Mouse (Mus musculus) cerebellum, adult 11-12 months (tissue): Measurements from ENCODE around the gene Myo18a.

Experiments
- DNase-seq: peaks from one replicate; pipeline ENCODE4 v3.0.0; 2022

The Myo18a gene

GRCm38 (mm10) chr11:77771879-77772713, 9.1 kb downstream of the Myo18a start:
- DNase-seq = no peak

- DNase-seq = no peak
These were observed 12.8 kb downstream of the Myo18a start for GRCm38 (mm10) chr11:77775701-77776400.

GRCm38 (mm10) chr11:77777436-77777835, 14.4 kb downstream of the Myo18a start:
- DNase-seq = no peak

GRCm38 (mm10) chr11:77777937-77778336, 14.9 kb downstream of the Myo18a start:
- no peak for DNase-seq

GRCm38 (mm10) chr11:77779240-77779639, 16.2 kb downstream of the Myo18a start:
- DNase-seq = no peak

- DNase-seq = peak; percentile 78
These were observed 18.0 kb downstream of the Myo18a start for GRCm38 (mm10) chr11:77781088-77781487.

GRCm38 (mm10) chr11:77782104-77782815, 19.2 kb downstream of the Myo18a start:
- DNase-seq = peak; percentile 50

GRCm38 (mm10) chr11:77783211-77783746, 20.2 kb downstream of the Myo18a start:
- DNase-seq = peak; percentile 62

GRCm38 (mm10) chr11:77783747-77784646, 21.0 kb downstream of the Myo18a start:
- peak; percentile 61 for DNase-seq

GRCm38 (mm10) chr11:77784894-77785293, 21.8 kb downstream of the Myo18a start:
- no peak for DNase-seq

- DNase-seq = no peak
These were observed 22.3 kb downstream of the Myo18a start for GRCm38 (mm10) chr11:77785396-77785767.

- peak; percentile 73 for DNase-seq
These were observed 22.9 kb downstream of the Myo18a start for GRCm38 (mm10) chr11:77785768-77786561.

GRCm38 (mm10) chr11:77787707-77788106, 24.7 kb downstream of the Myo18a start, which contains the start of gene Gm10277:
TSS of gene Gm10277 (minus strand) at chr11:77787747.
- DNase-seq = no peak

GRCm38 (mm10) chr11:77789512-77789911, 26.5 kb downstream of the Myo18a start:
- DNase-seq = no peak

GRCm38 (mm10) chr11:77790286-77790685, 27.2 kb downstream of the Myo18a start:
- no peak for DNase-seq

- DNase-seq = no peak
These were observed 28.2 kb downstream of the Myo18a start for GRCm38 (mm10) chr11:77791241-77791727.

- DNase-seq = peak; percentile 70
These were observed 28.9 kb downstream of the Myo18a start for GRCm38 (mm10) chr11:77791752-77792565.

GRCm38 (mm10) chr11:77792566-77792909, 29.5 kb downstream of the Myo18a start:
- DNase-seq = no peak

GRCm38 (mm10) chr11:77793238-77793930, 30.3 kb downstream of the Myo18a start:
- peak; percentile 94 for DNase-seq

- DNase-seq = no peak
These were observed 32.2 kb downstream of the Myo18a start for GRCm38 (mm10) chr11:77795216-77795615.
